Mouse (Mus musculus) neural tube, embryonic 11.5 days (tissue): ENCODE data around the gene Grcc10. TPM values are rescaled to one million over a fixed set of nuclear protein-coding genes. Genes with fewer than 3 reads are reported as not detected.

Experiments
- ATAC-seq: fragments of 200-750 bp; cut with Nextera tagmentation; 2 replicates; pipeline ENCODE4 v1.8.0; 2017; ENCODE audit warnings: moderate number of reproducible peaks, mild to moderate bottlenecking, moderate TSS enrichment, moderate library complexity; ENCODE audit not compliant: insufficient read depth, low FRiP score, low TSS enrichment
- DNase-seq: peaks from one replicate; pipeline ENCODE4 v3.0.0-alpha.2; 2015; ENCODE audit warnings: low spot score
- H3K27ac ChIP-seq: fragments of 300-500 bp; sonication (generic); 2 replicates; pipeline ENCODE4 v1.5.1; 2014; ENCODE audit warnings: low read depth, mild to moderate bottlenecking, low read length
- H3K27me3 ChIP-seq: fragments of 300-500 bp; sonication (generic); 2 replicates; pipeline ENCODE4 v1.6.1; 2014; ENCODE audit warnings: mild to moderate bottlenecking, low read length, mixed read lengths; ENCODE audit not compliant: control insufficient read depth, insufficient read depth
- H3K36me3 ChIP-seq: fragments of 300-500 bp; sonication (generic); 2 replicates; pipeline ENCODE4 v1.6.1; 2014; ENCODE audit warnings: mild to moderate bottlenecking, low read length, moderate library complexity, mixed read lengths; ENCODE audit not compliant: control insufficient read depth, insufficient read depth
- H3K4me1 ChIP-seq: fragments of 300-500 bp; sonication (generic); 2 replicates; pipeline ENCODE4 v1.6.1; 2014; ENCODE audit warnings: low read length, mixed read lengths; ENCODE audit not compliant: control insufficient read depth, insufficient read depth
- H3K4me2 ChIP-seq: fragments of 300-500 bp; sonication (generic); 2 replicates; pipeline ENCODE4 v1.6.1; 2014; ENCODE audit warnings: low read depth, mild to moderate bottlenecking, moderate library complexity
- H3K4me3 ChIP-seq: fragments of 300-500 bp; sonication (generic); 2 replicates; pipeline ENCODE4 v1.5.1; 2014; ENCODE audit warnings: low read depth, low read length
- H3K9ac ChIP-seq: fragments of 300-500 bp; sonication (generic); 2 replicates; pipeline ENCODE4 v1.6.1; 2014; ENCODE audit warnings: mild to moderate bottlenecking, low read length
- H3K9me3 ChIP-seq: fragments of 300-500 bp; sonication (generic); 2 replicates; pipeline ENCODE4 v1.6.1; 2016; ENCODE audit warnings: low read length; ENCODE audit not compliant: control insufficient read depth
- WGBS: fragments of 180-500 bp; shearing (Covaris S2); extraction: QIAGEN DNeasy Blood & Tissue Kit; methylation state at CpG from one replicate; pipeline ENCODE4 v1.1.7; 2014; 5-methylcytosine and 5-hydroxymethylcytosine counted together
- polyA plus RNA-seq: library from polyadenylated mRNA; unstranded; fragments of >200 nt; fragmentation: Nextera tagmentation; extraction: Ambion mirVana; gene quantifications from 2 replicates; pipeline ENCODE4 v1.2.1, GENCODE M21; 2014

Gene Grcc10
- polyA plus RNA-seq, 1 experiment from 2014 or later: 456 TPM

DNA sequence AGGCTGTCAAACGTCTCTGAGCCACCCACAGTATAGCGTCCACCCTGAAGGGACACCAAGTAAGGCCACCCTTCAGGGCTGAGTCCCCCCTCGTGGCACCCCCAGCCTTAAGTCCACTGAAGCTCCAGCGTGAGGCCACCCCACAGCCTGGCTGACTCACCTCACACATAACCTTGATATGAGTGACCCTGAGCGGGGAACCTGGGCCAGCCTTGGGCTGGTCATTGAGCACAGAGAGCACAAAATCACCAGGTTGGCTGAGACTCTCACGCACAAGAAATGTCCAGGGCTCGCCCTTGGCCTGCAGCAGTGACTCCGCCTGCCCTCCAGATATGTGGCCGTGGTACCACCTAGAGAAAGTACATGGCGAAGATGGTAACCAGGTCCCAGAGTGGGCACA is 12.6 kb downstream of the Grcc10 start:
- 93% methylated on average over 10 of the region's 10 CpGs for WGBS
- H3K4me3 ChIP-seq: no peak overlapping the region
- no peaks in the 10 kb centered on the region for H3K27me3 ChIP-seq

GRCm38 (mm10) chr6:124724472-124724871 is 16.7 kb downstream of the Grcc10 start:
- no peak for DNase-seq
- H3K27ac ChIP-seq: no peak overlapping the region
- no peak overlapping the region for H3K4me2 ChIP-seq
- H3K36me3 ChIP-seq: no peaks in the 10 kb centered on the region
- no peaks in the 10 kb centered on the region for H3K9me3 ChIP-seq
- H3K9ac ChIP-seq: no peak overlapping the region
- no peaks in the 10 kb centered on the region for H3K27me3 ChIP-seq
- H3K4me3 ChIP-seq: no peak overlapping the region
- WGBS: 89% methylated on average over 10 of the region's 10 CpGs
- H3K4me1 ChIP-seq: no peaks in the 10 kb centered on the region
- ATAC-seq: no peak

More for the DNA sequence above, 12.6 kb downstream of the Grcc10 start:
- H3K36me3 ChIP-seq: no peaks in the 10 kb centered on the region
- no peak for DNase-seq
- H3K4me2 ChIP-seq: no peak overlapping the region
- H3K9ac ChIP-seq: no peak overlapping the region
- ATAC-seq: no peak
- no peak overlapping the region for H3K27ac ChIP-seq
- H3K9me3 ChIP-seq: no peaks in the 10 kb centered on the region
- H3K4me1 ChIP-seq: no peaks in the 10 kb centered on the region

DNA sequence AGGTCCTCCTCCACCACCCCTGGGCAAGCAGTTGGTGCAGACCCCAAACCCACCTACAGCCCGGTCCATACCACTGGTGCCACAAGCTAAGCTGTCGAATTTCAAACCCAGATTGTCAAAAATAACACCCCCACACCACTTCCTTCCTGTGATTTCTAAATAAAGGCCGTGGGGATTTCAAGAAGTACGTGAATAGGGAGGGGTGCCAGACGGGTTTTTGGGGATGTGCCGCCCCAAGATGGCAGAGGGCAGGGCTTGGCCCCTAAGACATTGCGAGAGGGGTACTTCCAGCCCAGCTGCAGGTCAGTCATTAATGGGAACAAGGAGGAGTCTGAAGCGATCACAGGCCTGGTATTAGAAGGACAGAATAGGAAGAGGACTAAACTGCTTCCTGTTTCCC is 17.6 kb downstream of the Grcc10 start:
- Histone ChIP-seq H3K27ac (no peak overlapping the region), H3K27me3 (no peaks in the 10 kb centered on the region), H3K4me2 (no peak overlapping the region), H3K4me1 (no peaks in the 10 kb centered on the region), H3K36me3 (no peaks in the 10 kb centered on the region), H3K9me3 (no peaks in the 10 kb centered on the region), H3K4me3 (no peak overlapping the region), H3K9ac (no peak overlapping the region)
- ATAC-seq (no peak), DNase-seq (no peak)
- WGBS: 82% methylated on average over 8 of the region's 8 CpGs

DNA sequence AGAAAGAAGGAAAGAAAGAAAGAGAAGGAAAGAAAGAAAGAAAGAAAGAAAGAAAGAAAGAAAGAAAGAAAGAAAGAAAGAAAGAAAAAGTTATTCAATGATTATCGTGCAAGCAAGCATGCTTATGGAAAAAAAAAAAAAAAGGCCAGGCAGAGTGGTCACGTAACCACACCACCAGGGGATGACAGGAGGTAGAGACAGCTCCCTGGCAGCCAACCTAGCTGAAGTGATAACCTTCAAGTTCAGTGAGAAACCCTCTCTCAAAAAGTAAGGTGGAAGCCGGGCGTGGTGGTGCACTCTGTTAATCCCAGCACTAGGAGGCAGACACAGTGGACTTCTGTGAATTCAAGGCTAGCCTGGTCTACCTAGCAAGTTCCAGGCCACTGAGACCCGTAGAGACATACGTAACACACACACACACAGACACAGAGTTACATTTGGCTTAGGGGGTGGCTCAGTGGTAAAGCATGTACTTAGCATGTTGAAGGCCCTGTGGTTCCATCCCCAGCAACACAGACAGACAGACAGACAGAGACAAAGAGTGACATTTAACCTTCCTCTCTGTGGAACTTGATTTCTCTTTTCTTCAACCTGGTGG is 18.2 kb downstream of the Grcc10 start:
- Histone ChIP-seq H3K27ac (no peak overlapping the region), H3K36me3 (no peaks in the 10 kb centered on the region), H3K4me2 (no peak overlapping the region), H3K27me3 (no peaks in the 10 kb centered on the region), H3K4me1 (no peaks in the 10 kb centered on the region), H3K9me3 (no peaks in the 10 kb centered on the region), H3K4me3 (no peak overlapping the region), H3K9ac (no peak overlapping the region)
- DNase-seq (no peak), ATAC-seq (no peak)
- 89% methylated on average over 6 of the region's 6 CpGs for WGBS

GRCm38 (mm10) chr6:124720904-124721303 is 20.3 kb downstream of the Grcc10 start:
- H3K9ac ChIP-seq: no peak overlapping the region
- ATAC-seq (no peak), DNase-seq (no peak)
- H3K4me3 ChIP-seq: no peak overlapping the region
- WGBS: 68% methylated on average over 11 of the region's 11 CpGs
- H3K4me2 ChIP-seq: no peak overlapping the region
- H3K4me1 ChIP-seq: no peaks in the 10 kb centered on the region
- peaks cover 3% of the 10 kb centered on the region; the same call in 1 of the 2 replicates for H3K36me3 ChIP-seq
- H3K27ac ChIP-seq: no peak overlapping the region
- no peaks in the 10 kb centered on the region for H3K27me3 ChIP-seq
- no peaks in the 10 kb centered on the region for H3K9me3 ChIP-seq

DNA sequence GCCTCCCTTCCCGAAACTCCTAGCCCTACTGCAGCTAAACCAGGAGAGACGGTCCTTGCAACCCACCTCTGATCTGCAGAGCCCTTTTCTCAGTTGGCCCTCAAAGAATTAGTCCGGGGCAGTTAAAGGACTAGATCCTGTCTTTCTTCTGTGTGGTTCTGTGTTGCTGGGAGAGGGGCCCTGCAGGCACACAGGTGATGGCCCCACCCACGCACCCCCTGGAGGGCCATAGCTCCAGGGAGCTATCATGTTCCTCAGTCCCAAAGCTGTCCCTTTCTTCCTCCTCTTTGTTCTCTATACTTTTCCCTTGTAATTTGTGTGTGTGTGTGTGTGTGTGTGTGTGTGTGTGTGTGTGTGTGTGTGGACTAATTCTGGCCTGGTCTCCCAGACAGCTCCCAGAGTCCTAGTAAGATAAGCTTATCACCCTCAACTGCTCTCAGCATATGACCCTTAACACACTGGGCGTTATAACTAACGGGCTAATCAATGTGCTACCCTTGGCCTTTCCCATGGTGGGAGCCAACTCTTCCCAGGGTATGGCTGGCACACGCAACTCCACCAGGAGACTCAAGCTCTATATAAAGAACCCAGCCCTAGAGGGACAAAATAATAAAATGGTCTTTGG is 21.7 kb downstream of the Grcc10 start:
- WGBS: 76% methylated on average over 7 of the region's 7 CpGs
- H3K27ac ChIP-seq: no peak overlapping the region
- ATAC-seq: no peak
- no peak overlapping the region for H3K9ac ChIP-seq
- peaks cover 6% of the 10 kb centered on the region; the same call in 1 of the 2 replicates for H3K36me3 ChIP-seq
- H3K9me3 ChIP-seq: no peaks in the 10 kb centered on the region
- H3K4me3 ChIP-seq: no peak overlapping the region
- no peaks in the 10 kb centered on the region for H3K27me3 ChIP-seq
- no peak overlapping the region for H3K4me2 ChIP-seq
- H3K4me1 ChIP-seq: no peaks in the 10 kb centered on the region
- no peak for DNase-seq

GRCm38 (mm10) chr6:124718703-124719102 is 22.5 kb downstream of the Grcc10 start:
- no peak overlapping the region for H3K4me3 ChIP-seq
- ATAC-seq: no peak
- H3K9ac ChIP-seq: no peak overlapping the region
- H3K4me1 ChIP-seq: no peaks in the 10 kb centered on the region; the same call in 1 of the 2 replicates
- no peak for DNase-seq
- no peak overlapping the region for H3K4me2 ChIP-seq
- H3K27ac ChIP-seq: no peak overlapping the region
- H3K27me3 ChIP-seq: no peaks in the 10 kb centered on the region
- 58% methylated on average over 11 of the region's 16 CpGs for WGBS
- no peaks in the 10 kb centered on the region for H3K9me3 ChIP-seq
- H3K36me3 ChIP-seq: peaks cover 6% of the 10 kb centered on the region

DNA sequence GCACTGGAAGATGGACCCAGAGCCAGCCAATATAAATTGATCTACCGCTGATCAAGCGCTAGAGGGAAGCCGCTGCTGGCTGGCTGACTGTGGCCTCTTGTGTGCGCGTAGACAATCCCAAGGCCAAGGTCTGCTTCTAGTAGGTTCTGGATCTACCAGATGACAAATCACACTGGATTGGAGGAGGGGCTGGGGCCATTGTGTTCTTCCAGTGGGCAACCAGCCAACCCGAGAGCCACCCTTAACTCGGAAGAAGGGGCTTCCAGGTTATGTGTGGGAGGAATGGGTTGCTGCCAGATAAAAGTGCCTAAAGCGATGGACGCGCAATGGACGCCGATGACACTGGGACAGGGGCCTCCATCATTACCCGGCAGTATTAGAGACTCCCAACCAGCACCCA is 23.2 kb downstream of the Grcc10 start:
- H3K27ac ChIP-seq: no peak overlapping the region
- no peak overlapping the region for H3K4me2 ChIP-seq
- WGBS: 85% methylated on average over 13 of the region's 13 CpGs
- peaks cover 6% of the 10 kb centered on the region for H3K36me3 ChIP-seq
- ATAC-seq (no peak), DNase-seq (no peak)
- no peak overlapping the region for H3K4me3 ChIP-seq
- peaks cover 6% of the 10 kb centered on the region for H3K4me1 ChIP-seq
- H3K27me3 ChIP-seq: no peaks in the 10 kb centered on the region
- H3K9me3 ChIP-seq: no peaks in the 10 kb centered on the region
- H3K9ac ChIP-seq: no peak overlapping the region

DNA sequence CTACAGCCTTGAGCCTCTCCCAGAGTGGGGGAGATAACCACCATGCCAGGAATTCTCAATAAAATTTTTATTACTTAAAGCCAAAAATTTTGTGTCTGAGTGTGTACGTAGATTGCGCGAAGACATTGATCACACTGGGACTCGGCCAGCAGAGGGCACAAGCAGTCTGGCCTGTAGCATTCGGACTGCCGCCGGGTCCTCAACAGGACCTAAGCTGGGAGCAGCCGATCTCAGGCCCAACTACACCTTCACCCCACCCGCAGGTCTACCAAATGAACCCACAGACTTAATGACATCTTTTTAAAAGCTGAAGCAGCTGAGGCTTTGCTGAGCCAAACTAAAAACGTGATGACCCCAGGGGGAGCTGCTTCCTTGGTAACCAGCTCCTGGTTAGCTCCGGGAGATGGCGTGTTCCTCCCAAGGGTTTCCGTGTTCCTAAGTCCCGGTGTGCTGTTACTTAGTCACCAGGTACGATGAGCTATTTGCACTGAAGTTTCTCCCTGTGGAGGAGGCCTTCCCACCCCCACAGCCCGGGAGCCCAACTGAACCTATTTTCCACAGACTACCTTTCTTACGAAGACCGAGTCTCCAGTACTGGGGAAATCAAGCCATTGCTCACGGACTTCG is 24.2 kb downstream of the Grcc10 start:
- Histone ChIP-seq H3K9me3 (no peaks in the 10 kb centered on the region), H3K4me3 (no peak overlapping the region), H3K36me3 (peaks cover 6% of the 10 kb centered on the region), H3K4me1 (peaks cover 8% of the 10 kb centered on the region), H3K27ac (no peak overlapping the region), H3K4me2 (no peak overlapping the region), H3K9ac (no peak overlapping the region), H3K27me3 (no peaks in the 10 kb centered on the region)
- ATAC-seq (no peak), DNase-seq (peak; percentile 65)
- 73% methylated on average over 20 of the region's 20 CpGs for WGBS
